Mouse (Mus musculus): ENCODE data around the gene Vsx2. TPM values are rescaled to one million over a fixed set of nuclear protein-coding genes. Genes with fewer than 3 reads are reported as not detected.
A peak's percentile ranks its signal among the peaks of the same experiment; 100 is the strongest.

The Vsx2 gene
- total RNA-seq, 1 experiment from 2014 or later: not detected

DNA sequence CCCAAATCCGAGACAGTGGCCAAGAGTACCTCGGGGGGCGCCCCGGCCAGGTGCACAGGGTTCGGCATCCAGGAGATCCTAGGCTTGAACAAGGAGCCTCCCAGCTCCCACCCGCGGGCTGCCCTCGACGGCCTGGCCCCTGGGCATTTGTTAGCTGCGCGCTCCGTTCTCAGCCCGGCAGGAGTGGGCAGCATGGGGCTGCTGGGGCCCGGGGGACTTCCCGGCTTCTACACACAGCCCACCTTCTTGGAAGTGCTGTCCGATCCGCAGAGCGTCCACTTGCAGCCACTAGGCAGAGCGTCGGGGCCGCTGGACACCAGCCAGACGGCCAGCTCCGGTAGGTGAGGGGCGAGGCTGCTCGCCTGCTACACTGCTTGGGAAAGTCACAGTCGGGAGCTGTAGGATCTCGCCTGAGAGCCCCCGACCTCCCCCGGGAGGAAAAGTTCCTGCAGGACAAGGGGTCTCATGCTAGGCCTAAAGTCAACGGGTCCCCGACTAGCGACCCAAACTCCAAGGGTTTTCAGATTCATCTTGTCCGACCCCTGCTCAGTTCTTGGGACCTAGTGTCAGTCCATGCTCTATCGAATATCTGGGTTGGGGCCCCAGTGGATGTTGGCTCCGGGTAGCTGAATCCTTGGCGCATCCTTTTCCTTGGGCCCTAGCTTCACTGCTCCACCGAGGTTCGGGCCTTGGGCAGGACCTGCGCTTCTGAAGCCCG, 573 bp downstream of the Vsx2 start:
- ATAC-seq (replicated peaks in 1 of 2; ENCODE audit: insufficient read depth in 1 of 2, low FRiP score in 2 of 2, low TSS enrichment in 1 of 2, low read depth in 1 of 2, poor library complexity in 2 of 2, severe bottlenecking in 2 of 2): no peak

DNA sequence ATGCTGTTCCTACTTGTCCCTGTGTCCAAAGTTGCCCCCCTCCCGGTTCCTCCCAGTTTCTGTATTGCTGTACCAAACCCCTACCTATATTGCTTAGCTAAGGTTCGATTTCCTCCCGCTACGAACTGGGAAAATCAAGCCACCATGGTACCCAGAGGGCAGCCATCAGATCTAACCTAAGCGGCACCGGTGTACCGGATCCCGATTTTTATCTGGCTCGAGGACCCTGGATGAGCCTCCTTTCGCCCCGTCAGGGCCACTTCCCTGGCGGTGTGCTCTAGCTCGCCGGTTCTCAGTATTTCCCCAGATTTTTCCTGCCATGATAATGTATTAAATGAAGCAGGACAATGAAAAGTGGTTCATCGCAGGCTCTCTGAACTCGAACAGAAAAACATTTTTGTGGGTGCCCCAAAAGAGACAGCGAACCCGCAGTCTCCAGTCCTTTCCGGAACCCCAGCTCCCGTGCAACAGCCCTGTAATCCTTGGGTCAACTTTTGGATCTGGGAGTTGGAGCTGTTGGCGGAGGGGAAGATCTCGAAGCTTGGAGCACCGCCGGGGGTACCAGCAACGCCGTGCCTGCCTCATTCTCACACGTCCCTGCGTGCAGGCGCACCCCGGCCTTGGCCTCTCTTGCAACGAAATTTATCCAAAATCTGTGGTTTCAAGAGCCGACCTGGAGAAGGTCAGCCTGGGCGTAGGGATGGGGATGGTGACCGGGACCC, 1.3 kb downstream of the Vsx2 start:
- no peak for ATAC-seq (replicated peaks in 1 of 2; ENCODE audit: insufficient read depth in 1 of 2, low FRiP score in 2 of 2, low TSS enrichment in 1 of 2, low read depth in 1 of 2, poor library complexity in 2 of 2, severe bottlenecking in 2 of 2)

DNA sequence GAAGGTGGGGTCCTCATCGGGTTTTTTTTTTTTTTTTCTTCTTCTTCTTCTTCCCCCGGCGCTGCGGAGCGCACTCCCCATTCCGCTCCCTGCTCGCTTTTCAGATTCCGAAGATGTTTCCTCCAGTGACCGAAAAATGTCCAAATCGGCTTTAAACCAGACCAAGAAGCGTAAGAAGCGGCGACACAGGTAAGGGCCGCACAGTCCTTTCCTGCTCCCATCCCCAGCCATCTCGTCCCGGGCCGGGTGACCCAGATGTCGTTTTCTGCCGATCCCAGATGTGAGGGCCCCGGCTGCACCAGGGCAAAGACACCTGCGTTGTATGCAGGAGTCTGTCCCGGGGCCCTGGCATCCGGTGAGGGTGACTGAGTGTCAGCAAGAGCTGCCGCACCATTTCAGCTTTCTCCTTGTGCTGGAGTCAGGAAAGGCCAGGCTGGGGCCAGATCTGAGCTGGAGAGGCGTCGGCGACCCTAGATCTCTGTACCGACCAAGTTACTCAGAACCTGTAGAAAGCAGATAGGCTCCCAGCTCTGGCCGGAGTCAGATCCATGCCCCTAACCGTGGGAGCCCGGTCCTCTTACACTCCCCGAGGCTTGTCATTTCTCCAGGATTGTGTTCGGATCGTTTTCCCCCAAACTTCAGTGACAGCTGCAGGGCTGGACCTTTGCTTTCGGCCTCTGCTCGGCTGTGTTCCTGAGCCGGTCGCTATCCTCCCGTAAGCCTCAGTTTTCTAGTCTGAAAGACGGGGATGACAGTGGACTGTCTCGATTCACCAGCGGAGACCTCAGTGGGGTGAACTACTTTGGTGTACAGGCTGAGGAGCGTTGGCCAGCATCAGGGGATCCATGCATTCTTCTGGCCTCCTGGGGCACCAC, 2.1 kb downstream of the Vsx2 start:
- ATAC-seq (replicated peaks in 1 of 2; ENCODE audit: insufficient read depth in 1 of 2, low FRiP score in 2 of 2, low TSS enrichment in 1 of 2, low read depth in 1 of 2, poor library complexity in 2 of 2, severe bottlenecking in 2 of 2): no peak

DNA sequence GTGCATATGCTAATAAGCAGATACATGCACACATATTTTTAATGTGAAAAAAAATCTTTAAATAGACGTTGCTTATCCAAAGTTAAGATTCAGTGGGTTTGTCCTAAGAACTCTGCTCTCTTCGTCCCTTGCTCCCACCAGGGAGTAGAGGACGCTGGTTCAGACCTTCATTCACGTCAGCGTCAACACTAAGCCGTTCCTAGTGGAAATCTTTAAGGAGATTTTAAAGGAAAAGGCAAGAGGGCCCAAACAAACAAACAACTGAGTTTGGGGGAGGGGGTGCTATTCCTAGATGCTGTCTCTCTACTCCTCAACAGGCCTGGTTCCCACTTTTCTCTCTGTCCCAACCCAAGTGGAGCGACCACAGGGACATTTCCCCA, 2.8 kb downstream of the Vsx2 start:
- no peak for ATAC-seq (replicated peaks in 1 of 2; ENCODE audit: insufficient read depth in 1 of 2, low FRiP score in 2 of 2, low TSS enrichment in 1 of 2, low read depth in 1 of 2, poor library complexity in 2 of 2, severe bottlenecking in 2 of 2)

DNA sequence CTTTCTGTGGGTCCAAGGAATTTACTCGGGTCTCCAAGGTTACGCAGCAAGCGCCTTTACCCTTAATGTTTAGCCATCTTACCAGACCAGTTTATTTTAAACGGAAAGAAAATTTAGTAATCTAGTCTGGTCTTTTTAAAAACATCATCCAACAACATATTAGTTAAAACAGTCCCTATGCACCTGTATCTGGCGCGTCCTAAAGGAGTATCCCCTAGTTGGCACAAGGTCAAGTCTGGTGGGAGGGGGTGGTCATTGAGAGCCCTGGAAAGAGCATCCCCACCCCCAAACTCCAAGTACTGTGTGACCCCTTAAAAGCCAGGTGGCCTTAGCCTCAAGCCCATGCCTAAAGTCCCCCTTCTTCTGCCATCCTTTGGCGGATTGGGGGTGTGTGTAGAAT, 3.5 kb downstream of the Vsx2 start:
- ATAC-seq (replicated peaks in 1 of 2; ENCODE audit: insufficient read depth in 1 of 2, low FRiP score in 2 of 2, low TSS enrichment in 1 of 2, low read depth in 1 of 2, poor library complexity in 2 of 2, severe bottlenecking in 2 of 2): no peak

DNA sequence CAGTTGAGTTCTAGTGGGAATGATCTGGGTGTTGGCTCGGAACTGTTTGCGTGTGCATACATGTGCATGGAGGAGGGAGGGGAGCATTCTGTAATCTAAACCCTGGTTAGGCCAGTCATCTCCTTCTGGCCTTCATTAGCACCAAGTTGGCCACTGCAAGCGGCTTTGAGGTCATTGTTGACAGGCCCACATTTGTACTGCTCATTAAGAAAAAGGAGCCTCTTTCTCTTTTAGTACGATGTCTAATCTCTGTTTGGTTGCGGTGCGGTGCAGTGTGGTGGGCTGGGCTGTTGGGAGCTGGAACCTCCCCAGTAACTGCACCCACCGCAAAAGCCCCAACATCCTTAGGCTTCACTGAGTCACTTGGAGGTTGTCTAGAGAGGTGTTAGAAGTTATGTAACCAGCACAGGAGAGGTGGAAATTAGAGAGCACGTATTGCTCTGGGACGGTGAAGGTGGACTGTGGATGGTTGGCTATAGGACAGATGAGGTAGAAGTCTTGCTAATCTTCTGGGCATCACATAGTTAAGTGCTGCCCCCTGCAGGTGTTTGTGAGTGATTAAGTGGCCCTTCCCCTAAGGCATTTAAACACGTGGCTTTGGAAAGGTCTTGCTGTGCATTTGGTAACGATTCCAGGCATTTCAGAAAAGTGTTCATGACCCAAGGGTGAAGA, 8.3 kb downstream of the Vsx2 start:
- ATAC-seq (replicated peaks in 1 of 2; ENCODE audit: insufficient read depth in 1 of 2, low FRiP score in 2 of 2, low TSS enrichment in 1 of 2, low read depth in 1 of 2, poor library complexity in 2 of 2, severe bottlenecking in 2 of 2): no peak

DNA sequence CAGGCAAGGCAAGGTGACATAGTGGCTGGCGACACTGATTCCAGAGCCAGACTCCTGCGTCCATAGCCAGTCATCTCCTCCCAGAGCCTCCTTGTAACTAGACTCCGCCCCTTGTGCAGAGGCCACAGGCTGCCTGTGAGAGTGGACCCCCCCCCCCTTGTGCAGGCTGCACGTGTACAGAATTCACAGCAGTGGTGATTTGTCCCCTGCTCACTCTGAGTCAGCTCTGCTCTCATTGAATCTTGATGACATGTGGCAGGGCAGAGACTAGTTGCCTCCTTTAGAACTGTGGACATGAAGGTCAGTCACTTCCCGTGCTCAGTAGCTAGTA, 8.8 kb downstream of the Vsx2 start:
- no peak for ATAC-seq (replicated peaks in 1 of 2; ENCODE audit: insufficient read depth in 1 of 2, low FRiP score in 2 of 2, low TSS enrichment in 1 of 2, low read depth in 1 of 2, poor library complexity in 2 of 2, severe bottlenecking in 2 of 2)

DNA sequence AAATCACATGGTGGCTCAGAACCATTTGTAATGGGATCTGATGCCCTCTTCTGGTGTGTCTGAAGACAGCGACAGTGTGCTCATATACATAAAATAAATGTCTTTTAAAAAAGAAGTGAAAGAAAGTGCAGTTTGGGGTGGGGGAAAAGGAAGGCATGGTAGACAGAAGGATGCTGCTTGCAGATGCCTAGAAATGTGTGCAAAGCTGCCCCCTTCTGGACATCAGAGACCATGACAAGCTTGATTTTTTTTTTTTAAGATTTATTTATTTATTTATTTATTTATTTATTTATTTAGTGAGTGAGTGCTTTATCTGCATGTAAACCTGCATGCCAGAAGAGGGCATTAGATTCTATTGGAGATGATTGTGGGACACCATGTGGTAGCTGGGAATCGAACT, 11.7 kb downstream of the Vsx2 start:
- no peak for ATAC-seq (replicated peaks in 1 of 2; ENCODE audit: insufficient read depth in 1 of 2, low FRiP score in 2 of 2, low TSS enrichment in 1 of 2, low read depth in 1 of 2, poor library complexity in 2 of 2, severe bottlenecking in 2 of 2)

DNA sequence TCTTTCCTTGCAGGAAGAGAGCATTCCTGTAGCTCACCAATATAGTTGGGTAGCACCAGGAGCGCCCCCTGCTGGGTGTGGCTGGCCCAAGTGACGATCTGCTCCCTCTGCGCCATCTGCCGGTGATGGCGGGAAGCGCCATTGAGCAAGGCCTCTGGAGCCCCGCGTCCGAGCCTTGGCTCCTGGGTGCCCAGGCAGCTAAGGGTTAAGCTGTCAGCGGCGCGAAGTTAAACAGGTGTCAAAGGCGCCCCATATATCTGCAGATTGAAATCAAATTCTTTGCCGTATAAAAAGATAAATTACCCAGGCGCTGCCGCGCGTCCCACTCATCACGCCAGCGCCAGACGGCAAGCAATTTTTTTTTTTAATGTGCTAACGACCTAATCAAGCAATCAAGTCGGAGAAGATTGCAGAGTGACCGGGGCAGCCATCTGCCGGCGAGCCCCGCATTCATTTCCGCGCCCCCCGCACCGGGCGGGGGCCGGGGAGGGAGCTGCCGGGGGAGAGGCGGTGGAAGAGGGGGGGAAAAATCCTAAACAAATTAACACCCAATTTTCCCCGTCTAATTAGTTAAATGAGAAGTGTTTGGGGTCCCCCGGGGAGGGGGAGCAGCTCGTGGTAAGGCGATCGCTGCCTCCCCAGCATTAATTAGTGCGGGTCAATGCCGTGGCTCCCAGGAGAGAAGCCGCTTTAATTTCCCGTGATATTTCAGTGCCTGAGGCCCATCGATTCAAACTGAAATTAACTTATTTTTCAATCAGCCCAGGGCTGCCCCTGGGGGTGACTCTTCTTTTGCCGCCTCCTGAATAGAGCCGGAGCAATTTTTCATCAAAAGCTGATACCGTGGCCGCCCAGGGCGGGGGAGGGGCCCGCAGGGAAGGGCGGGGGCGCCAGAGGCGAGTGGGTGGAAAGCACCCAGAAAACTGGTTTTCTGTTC, 20.5 kb downstream of the Vsx2 start:
- ATAC-seq (replicated peaks in 1 of 2; ENCODE audit: insufficient read depth in 1 of 2, low FRiP score in 2 of 2, low TSS enrichment in 1 of 2, low read depth in 1 of 2, poor library complexity in 2 of 2, severe bottlenecking in 2 of 2): peak; percentile 92 to 93

DNA sequence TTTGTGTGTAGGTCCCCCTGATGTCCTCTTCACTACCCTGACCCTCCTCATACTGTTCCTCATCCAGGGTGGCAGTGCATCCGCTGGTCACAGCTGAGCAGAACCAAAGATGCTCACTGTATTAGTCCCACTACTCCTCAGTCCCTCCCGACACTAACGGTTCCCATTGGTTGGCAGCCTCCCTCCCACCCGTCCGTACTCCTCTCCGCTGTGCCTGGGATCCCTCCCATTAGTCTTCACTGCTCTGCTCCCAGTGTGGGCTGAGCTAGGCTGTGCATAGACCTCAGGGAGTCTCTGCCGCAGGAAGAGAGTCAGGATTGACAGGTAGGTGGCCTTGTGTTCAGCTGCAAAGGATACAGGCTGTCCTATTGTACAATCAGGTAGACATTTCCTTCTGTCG, 28.8 kb downstream of the Vsx2 start:
- ATAC-seq (replicated peaks in 1 of 2; ENCODE audit: insufficient read depth in 1 of 2, low FRiP score in 2 of 2, low TSS enrichment in 1 of 2, low read depth in 1 of 2, poor library complexity in 2 of 2, severe bottlenecking in 2 of 2): no peak

DNA sequence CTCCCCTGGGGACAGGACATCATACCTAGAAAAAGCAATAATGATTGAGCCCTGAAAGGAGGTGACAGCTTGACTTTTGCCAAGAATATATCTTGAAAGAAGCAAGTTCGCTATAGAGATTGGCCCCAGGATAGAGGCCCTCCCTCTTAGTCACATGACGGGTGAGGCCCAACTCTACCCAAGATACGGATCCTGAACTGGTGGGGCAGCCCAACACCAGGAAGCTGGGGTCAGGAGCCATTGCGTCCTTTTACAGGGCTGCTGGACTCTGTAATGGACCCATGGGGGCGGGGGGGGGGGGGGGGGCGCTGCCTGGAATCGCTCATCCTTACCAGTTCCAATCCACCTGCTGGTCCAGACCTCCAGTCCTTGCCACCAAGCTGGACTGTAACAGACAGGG, 34.4 kb downstream of the Vsx2 start:
- ATAC-seq (replicated peaks in 1 of 2; ENCODE audit: insufficient read depth in 1 of 2, low FRiP score in 2 of 2, low TSS enrichment in 1 of 2, low read depth in 1 of 2, poor library complexity in 2 of 2, severe bottlenecking in 2 of 2): no peak

DNA sequence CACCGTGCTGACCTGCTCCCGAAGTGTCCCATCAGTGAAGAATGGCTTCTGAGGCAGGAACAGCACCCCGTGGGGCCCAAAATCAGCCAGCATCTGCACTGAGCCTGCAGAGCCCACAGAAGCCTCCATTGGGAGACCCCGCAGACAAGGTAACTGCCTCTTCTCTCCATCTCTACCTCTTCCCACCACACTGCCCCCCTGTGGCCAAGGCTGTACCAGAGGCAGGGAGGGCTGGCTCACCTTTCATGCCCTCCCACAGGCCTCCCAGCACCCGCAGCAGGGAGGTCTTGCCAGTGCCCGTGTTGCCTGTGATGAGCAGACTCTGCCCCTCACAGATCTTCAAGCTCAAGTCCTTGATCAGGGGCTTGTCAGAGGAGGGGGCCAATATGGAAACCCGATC, 36.3 kb downstream of the Vsx2 start:
- ATAC-seq (replicated peaks in 1 of 2; ENCODE audit: insufficient read depth in 1 of 2, low FRiP score in 2 of 2, low TSS enrichment in 1 of 2, low read depth in 1 of 2, poor library complexity in 2 of 2, severe bottlenecking in 2 of 2): peak in 1 of 2 experiments; percentile 14; a peak in 1 of 4 replicates

DNA sequence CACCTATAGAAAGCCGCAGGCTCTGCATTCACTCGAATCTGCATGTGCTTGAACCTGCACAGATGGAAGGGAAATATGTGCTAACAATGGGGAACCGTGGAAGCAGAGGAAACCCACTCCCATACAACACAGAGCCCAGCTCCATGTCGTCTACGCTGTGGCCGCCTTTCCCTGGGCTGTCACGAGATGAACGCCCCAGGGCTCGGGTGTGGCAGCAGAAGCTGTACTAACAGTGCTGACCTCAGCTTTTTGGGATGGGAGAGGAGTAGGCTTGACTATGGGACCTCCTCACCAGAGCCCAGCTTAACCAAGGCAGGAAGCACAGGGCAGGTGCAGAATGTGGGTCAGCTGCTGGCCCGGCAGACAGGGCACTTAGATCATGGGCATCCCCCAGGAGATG, 42.2 kb downstream of the Vsx2 start:
- ATAC-seq (replicated peaks in 1 of 2; ENCODE audit: insufficient read depth in 1 of 2, low FRiP score in 2 of 2, low TSS enrichment in 1 of 2, low read depth in 1 of 2, poor library complexity in 2 of 2, severe bottlenecking in 2 of 2): no peak

DNA sequence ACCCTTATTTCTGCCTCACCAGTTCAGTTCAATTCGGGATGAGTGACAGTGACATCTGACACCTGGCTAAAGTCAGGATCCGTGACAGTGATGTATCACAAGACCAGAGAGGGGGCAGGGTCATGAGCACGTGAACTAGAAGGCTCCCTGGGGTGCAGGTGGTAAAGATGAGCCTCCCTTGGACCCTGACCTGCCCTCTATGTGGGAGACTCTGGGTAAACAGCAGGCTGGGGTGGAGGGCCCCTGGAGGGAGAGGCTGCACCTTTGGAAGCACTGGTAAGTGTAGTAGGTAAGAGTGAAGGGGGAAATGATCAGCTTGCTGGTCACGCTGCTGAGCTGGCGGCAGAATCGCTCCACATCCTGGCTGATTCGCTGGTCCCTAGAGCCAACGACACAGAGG, 43.0 kb downstream of the Vsx2 start:
- ATAC-seq (replicated peaks in 1 of 2; ENCODE audit: insufficient read depth in 1 of 2, low FRiP score in 2 of 2, low TSS enrichment in 1 of 2, low read depth in 1 of 2, poor library complexity in 2 of 2, severe bottlenecking in 2 of 2): no peak

DNA sequence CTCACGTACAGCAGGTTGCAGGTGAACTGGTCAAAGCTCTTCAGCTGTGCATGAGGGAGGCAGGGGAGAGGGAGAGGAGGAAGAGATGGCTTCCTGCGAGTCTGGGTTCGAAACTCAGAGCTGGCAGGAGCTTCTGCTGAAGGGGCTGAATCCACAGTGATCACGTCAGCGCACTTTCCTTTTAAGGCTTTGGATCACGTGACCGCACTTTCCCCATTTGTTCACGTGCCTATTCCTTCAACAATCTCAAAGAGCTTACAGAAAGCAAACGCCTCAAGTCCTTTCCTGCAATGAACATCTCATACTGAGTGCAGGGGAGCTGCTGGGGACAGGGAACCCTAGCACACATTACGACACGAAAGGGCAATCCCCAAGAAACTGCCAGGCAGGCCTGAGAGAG, 44.4 kb downstream of the Vsx2 start:
- no peak for ATAC-seq (replicated peaks in 1 of 2; ENCODE audit: insufficient read depth in 1 of 2, low FRiP score in 2 of 2, low TSS enrichment in 1 of 2, low read depth in 1 of 2, poor library complexity in 2 of 2, severe bottlenecking in 2 of 2)

DNA sequence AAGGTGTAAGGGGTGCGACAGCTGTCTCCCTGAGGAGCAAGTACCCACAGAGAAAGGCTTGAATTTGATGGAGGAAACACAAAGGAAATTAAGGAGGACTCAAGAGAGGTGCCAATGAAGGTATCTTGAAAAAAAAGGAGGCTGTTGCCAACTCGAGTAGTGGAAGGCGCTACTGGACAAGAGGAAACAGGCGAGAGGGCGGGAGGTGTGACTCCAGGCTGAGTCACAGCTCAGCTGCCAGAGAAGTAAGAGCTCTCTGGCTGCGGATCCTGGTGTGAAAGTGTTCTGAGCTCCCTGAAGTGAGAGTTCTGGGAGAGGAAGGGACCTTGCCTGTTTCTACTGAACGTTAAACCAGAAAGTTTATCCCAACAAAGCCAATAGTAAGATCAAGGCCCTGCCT, 45.0 kb downstream of the Vsx2 start:
- no peak for ATAC-seq (replicated peaks in 1 of 2; ENCODE audit: insufficient read depth in 1 of 2, low FRiP score in 2 of 2, low TSS enrichment in 1 of 2, low read depth in 1 of 2, poor library complexity in 2 of 2, severe bottlenecking in 2 of 2)
